Mouse (Mus musculus) midbrain, postnatal 0 days (tissue): Measurements from ENCODE around the gene Cbr3. TPM values are rescaled to one million over a fixed set of nuclear protein-coding genes. Genes with fewer than 3 reads are reported as not detected.

Source experiments
- ATAC-seq: fragments of 200-750 bp; cut with Nextera tagmentation; 2 replicates; pipeline ENCODE4 v1.8.0; 2017; ENCODE audit warnings: moderate number of reproducible peaks, mild to moderate bottlenecking, moderate TSS enrichment, moderate library complexity; ENCODE audit not compliant: low FRiP score
- DNase-seq: peaks from one replicate; pipeline ENCODE4 v3.0.0-alpha.2; 2015; ENCODE audit warnings: low spot score
- H3K27ac ChIP-seq: fragments of 300-500 bp; sonication (generic); 2 replicates; pipeline ENCODE4 v1.5.1; 2014; ENCODE audit warnings: low read depth, mild to moderate bottlenecking, low read length, mixed read lengths
- H3K27me3 ChIP-seq: fragments of 300-500 bp; sonication (generic); 2 replicates; pipeline ENCODE4 v1.6.1; 2014; ENCODE audit warnings: low read length, control low read depth, mixed read lengths; ENCODE audit not compliant: insufficient read depth
- H3K36me3 ChIP-seq: fragments of 300-500 bp; sonication (generic); 2 replicates; pipeline ENCODE4 v1.6.1; 2014; ENCODE audit warnings: low read length, control low read depth, mixed read lengths; ENCODE audit not compliant: insufficient read depth
- H3K4me1 ChIP-seq: fragments of 300-500 bp; sonication (generic); 2 replicates; pipeline ENCODE4 v1.6.1; 2014; ENCODE audit warnings: mild to moderate bottlenecking, control low read depth, antibody characterized with exemption, low read length, mixed read lengths; ENCODE audit not compliant: insufficient read depth
- H3K4me2 ChIP-seq: fragments of 300-500 bp; sonication (generic); 2 replicates; pipeline ENCODE4 v1.6.1; 2014; ENCODE audit warnings: low read depth, mild to moderate bottlenecking, low read length, mixed read lengths; ENCODE audit not compliant: poor library complexity, severe bottlenecking
- H3K4me3 ChIP-seq: fragments of 300-500 bp; sonication (generic); 2 replicates; pipeline ENCODE4 v1.5.1; 2014; ENCODE audit warnings: low read depth, mild to moderate bottlenecking, low read length, moderate library complexity
- H3K9ac ChIP-seq: fragments of 300-500 bp; sonication (generic); replicated peaks from 2 replicates; pipeline ENCODE4 v1.6.1; 2014; ENCODE audit warnings: mild to moderate bottlenecking, low read length, moderate library complexity, mixed read lengths; ENCODE audit not compliant: poor library complexity, severe bottlenecking
- H3K9me3 ChIP-seq: fragments of 300-500 bp; sonication (generic); 2 replicates; pipeline ENCODE4 v1.6.1; 2016; ENCODE audit warnings: low read length, control low read depth
- CTCF ChIP-seq: IDR thresholded peaks from 2 replicates; pipeline ENCODE4 v1.5.1; 2016; ENCODE audit warnings: antibody characterized with exemption, mild to moderate bottlenecking
- WGBS: fragments of 180-500 bp; shearing (Covaris S2); extraction: QIAGEN DNeasy Blood & Tissue Kit; methylation state at CpG from one replicate; pipeline ENCODE4 v1.1.7; 2014; 5-methylcytosine and 5-hydroxymethylcytosine counted together
- polyA plus RNA-seq: library from polyadenylated mRNA; unstranded; fragments of >200 nt; fragmentation: Nextera tagmentation; extraction: Ambion mirVana; gene quantifications from 2 replicates; pipeline ENCODE4 v1.2.1, GENCODE M21; 2015
- total RNA-seq: library from RNA; depleted of rRNA; stranded (reverse); fragments of >200 nt; gene quantifications from 2 replicates; pipeline ENCODE4 v1.2.3, GENCODE M21; 2014

The Cbr3 gene
- total and polyA plus RNA-seq, 2 experiments from 2014 or later, result 3.6 to 4.0 TPM

DNA sequence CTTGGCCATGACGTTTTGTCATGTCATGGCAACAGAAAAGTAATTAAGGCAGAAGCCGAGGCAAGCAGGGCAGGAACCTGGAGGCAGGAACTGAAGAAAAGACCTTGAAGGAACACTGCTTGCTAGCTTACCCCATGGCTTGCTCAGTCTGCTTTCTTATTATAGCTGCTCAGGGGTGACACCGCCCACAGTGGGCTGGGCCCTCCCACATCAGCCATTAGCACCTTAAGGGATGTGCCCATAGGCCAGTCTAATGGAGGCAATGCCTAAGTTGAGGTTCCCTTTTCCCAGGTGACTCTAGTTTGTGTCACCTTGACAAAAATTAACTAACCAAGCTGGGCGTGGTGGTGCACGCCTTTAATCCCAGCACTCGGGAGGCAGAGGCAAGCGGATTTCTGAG is 24.1 kb downstream of the Cbr3 start:
- no peaks in the 10 kb centered on the region for H3K9me3 ChIP-seq
- H3K36me3 ChIP-seq, result no peaks in the 10 kb centered on the region
- 0 out of 2 replicates have a peak, but pooled peaks cover 5% of the 10 kb centered on the region for H3K27me3 ChIP-seq
- no peaks in the 10 kb centered on the region for H3K4me1 ChIP-seq
- H3K4me3 ChIP-seq, result no peak overlapping the region
- 89% methylated on average over 7 of the region's 7 CpGs for WGBS
- DNase-seq (no peak), ATAC-seq (no peak)
- no peak overlapping the region for H3K9ac ChIP-seq
- no peak overlapping the region for H3K27ac ChIP-seq
- no peak for TF ChIP-seq CTCF
- no peak overlapping the region for H3K4me2 ChIP-seq

DNA sequence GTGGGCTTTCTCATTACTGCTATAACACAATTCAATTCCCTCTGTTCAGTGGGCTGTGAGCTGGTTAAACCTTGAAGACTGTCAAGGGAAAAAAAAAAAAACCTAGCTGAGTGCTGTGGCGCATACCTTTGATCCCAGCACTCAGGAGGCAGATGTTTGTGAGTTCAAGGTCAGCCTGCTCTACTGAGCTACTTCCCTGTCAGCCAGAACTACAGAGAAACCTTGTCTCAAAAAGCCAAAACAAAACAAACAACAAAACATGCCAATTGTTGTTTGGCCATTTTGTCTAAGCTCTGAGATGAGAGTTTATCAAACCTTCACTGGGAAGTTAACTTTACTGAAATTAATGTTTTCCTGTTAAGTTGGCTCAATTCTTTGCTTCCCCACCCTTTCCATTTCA is 26.2 kb downstream of the Cbr3 start:
- H3K36me3 ChIP-seq, result no peaks in the 10 kb centered on the region
- 87% methylated on average over 1 of the region's 1 CpGs for WGBS
- no peak overlapping the region for H3K4me3 ChIP-seq
- 0 out of 2 replicates have a peak, but pooled peaks cover 5% of the 10 kb centered on the region for H3K27me3 ChIP-seq
- ATAC-seq, result no peak
- peaks cover 4% of the 10 kb centered on the region; the same call in 1 of the 2 replicates for H3K4me1 ChIP-seq
- H3K9ac ChIP-seq, result no peak overlapping the region
- H3K9me3 ChIP-seq, result no peaks in the 10 kb centered on the region
- no peak for TF ChIP-seq CTCF
- no peak overlapping the region for H3K4me2 ChIP-seq
- no peak overlapping the region for H3K27ac ChIP-seq
- DNase-seq, result no peak

GRCm38 (mm10) chr16:93710924-93711323 is 27.9 kb downstream of the Cbr3 start:
- 0 out of 2 replicates have a peak, but pooled peaks cover 5% of the 10 kb centered on the region for H3K27me3 ChIP-seq
- peaks cover 5% of the 10 kb centered on the region; the same call in 1 of the 2 replicates for H3K4me1 ChIP-seq
- under 1% methylated on average over 11 of the region's 11 CpGs for WGBS
- peaks cover 2% of the 10 kb centered on the region; the same call in 1 of the 2 replicates for H3K36me3 ChIP-seq
- H3K4me2 ChIP-seq, result peak overlapping the region; percentile 82
- peak overlapping the region; percentile 87 for H3K4me3 ChIP-seq
- H3K27ac ChIP-seq, result no peak overlapping the region
- DNase-seq (peak; percentile 93), ATAC-seq (peak; percentile 61)
- 0 out of 2 replicates have a peak overlapping the region, but pooled peaks have one; percentile 33 for H3K9ac ChIP-seq
- TF ChIP-seq CTCF, result peak; percentile 86
- no peaks in the 10 kb centered on the region for H3K9me3 ChIP-seq

GRCm38 (mm10) chr16:93711411-93712188 is 28.6 kb downstream of the Cbr3 start, which contains the start of gene Dop1b:
Gene Dop1b, plus strand, starts transcription at chr16:93711904.
- Histone ChIP-seq H3K4me1 (peaks cover 5% of the 10 kb centered on the region; the same call in 1 of the 2 replicates), H3K36me3 (peaks cover 8% of the 10 kb centered on the region; the same call in 1 of the 2 replicates), H3K9ac (peak within 1 kb of the TSS; percentile 89), H3K4me3 (peak within 1 kb of the TSS; percentile 87), H3K27me3 (0 out of 2 replicates have a peak, but pooled peaks cover 4% of the 10 kb centered on the region), H3K4me2 (peak within 1 kb of the TSS; percentile 82), H3K27ac (peak within 1 kb of the TSS; percentile 86), H3K9me3 (no peaks in the 10 kb centered on the region)
- peak; percentile 97 for DNase-seq
- peak; percentile 89 for ATAC-seq
- no peak for TF ChIP-seq CTCF
- 1% methylated on average over 60 of the region's 77 CpGs for WGBS

DNA sequence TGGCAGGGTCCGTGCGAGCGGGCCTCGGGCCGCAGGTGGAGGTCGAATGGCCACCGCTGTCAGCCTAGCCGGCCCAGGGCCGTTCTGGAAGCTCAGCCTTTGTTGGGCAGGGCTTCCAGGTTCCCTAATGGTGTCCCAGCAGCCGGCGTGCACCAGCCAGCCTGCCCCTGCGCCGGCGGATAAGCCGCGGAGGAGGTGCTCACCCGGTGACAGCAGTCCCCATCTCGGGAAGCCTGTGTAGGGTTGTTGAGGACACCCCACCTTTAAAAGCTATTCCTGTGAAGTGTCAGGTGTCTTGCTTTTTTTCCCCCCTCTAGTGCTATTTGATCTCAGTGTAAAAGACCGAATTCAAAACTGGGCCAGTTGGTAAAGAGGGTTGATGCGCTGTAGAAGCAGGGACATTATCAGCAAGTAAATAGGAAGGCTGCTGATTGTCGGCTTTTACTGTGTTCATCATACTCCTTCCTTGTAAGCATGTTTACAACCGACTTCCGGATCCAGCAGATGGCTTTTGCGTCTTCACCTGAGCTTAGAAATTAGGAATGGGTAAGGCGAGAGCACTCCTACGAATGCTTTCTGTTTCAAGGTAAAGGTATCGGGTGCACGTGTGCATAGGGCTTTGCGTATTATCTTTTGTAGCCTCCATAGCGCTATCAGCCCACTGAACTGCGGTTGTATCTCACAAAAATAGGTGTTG is 29.3 kb downstream of the Cbr3 start:
- TF ChIP-seq CTCF, result no peak
- Histone ChIP-seq H3K4me2 (peak overlapping the region; percentile 82), H3K4me1 (peaks cover 5% of the 10 kb centered on the region; the same call in 1 of the 2 replicates), H3K4me3 (peak overlapping the region; percentile 87), H3K36me3 (peaks cover 14% of the 10 kb centered on the region; the same call in 1 of the 2 replicates), H3K27ac (peak overlapping the region; percentile 86), H3K9ac (peak overlapping the region; percentile 89), H3K27me3 (no peaks in the 10 kb centered on the region), H3K9me3 (no peaks in the 10 kb centered on the region)
- ATAC-seq (peak; percentile 13; the same call in 1 of the 2 replicates), DNase-seq (peak; percentile 30)
- WGBS, result 5% methylated on average over 31 of the region's 31 CpGs
